Mouse (Mus musculus) liver (tissue): ENCODE data around the gene S100a11.
"Not testable (repeated sequence)": the region's sequence is repeated elsewhere in the genome, so short reads cannot be mapped to it uniquely, and the experiment has no call there.

Experiments
- DNase-seq: peaks from one replicate; pipeline ENCODE4 v3.0.0-alpha.2; 2020; ENCODE audit warnings: mixed read lengths

S100a11 gene

DNA sequence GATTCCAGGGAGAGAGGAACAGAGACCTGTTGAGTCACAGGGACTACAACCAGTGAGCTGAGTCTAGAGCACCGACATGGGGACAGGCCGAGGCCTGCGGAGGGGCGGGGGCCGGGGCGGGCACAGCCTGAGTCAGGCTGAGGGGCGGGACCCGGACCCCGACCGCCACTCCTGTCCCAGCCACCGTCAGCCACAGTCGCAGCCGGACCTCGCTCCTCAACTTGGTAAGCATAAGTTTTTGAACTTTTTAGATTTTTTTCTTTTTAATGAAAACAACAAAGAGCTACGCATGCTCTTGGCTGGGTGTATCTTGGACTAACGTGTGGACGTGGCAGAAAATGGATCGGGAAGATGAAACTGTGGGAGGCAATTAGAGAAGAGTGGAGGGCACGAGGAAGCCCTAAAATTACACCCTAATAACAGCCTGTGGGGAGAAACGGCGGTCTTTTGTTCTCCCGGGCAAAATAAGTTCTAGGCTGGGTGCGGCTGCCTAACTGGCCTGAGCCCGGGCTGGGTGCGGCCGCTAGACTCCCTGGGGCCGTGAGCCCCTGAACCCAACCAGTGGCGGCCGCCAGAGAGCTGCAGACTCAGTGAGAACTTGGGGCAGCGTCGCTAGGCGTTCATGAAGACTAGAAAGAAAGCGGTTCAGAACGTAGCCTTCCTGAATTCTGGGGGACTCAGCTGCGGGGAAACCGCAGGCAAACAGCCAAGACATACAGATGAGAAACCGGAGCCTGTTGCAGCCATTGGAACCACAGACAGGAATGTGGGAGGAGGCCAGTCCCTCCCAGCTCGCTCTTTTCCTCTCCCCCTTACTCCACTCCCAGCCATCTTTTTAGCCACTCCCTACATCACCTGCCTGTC lies at the start of gene S100a11:
Gene S100a11 (plus strand): TSS at position 159 of the 864 bp plus-strand sequence.
- peak; percentile 64 for DNase-seq

DNA sequence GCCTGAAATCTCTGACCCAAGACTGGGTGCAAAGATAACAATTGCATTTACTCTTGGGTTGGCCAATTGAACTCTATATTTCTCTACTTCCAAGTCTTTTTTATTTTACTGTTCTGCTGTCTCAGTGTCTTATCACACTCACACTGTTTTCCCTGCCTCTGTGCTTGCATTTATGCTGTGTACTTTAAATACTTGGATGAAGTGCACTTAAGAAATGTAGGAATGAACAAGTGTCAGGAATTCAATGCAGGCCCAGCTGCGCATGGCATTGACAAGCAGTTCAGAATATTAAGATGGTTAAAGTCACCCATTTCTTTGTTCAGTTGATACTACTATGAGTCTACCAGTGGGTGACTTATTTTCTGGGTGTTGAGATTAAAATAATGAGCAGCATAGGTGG lies 40.2 kb upstream of the S100a11 start:
- DNase-seq: no peak

DNA sequence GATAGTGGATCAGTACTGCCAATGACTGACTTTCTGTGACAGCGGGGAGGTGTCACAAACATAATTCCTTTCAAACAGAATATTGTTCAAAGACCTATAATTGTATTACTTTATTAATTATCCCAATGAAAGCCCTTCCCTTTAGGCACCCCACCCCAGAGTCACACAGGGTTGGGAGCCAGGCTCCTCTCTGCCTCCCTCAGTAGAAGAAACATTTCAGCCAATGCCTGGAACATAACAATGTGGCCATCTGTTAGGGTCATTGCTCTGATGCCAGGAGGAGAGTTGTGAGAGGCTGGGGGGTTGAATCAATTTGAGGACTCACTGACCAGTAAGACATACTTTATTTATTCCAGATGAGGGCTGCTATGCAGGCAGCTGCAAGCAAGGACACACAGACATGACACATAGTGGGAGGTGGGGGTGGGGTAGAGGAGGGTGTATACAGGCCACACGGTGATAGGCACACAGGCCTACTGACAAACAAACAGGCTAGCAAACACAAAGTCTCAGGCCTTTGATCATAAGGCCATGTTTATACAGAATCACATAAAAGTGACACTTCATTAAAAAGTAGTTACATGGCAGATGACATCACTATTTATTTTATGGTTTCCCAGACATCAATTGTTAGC lies 38.2 kb upstream of the S100a11 start:
- DNase-seq: no peak

DNA sequence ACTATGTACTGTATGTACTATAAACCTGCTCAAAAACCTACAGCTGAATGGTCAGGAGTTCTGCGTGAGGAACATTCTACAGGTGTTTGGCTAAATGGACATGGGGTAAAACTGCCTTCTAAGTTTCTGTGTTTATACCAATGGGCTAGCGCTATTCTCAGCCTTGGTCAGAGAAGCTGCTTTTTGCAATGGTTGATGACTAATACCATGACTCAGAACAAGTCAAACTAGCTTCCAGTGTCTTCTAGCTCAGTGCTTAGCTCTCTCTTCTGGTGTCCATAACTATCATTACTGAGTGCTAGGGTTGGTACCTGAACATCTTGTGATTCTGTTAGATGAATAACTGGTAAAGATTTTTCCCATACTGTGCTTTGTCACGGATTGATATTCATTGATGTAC lies 34.7 kb upstream of the S100a11 start:
- DNase-seq: no peak

DNA sequence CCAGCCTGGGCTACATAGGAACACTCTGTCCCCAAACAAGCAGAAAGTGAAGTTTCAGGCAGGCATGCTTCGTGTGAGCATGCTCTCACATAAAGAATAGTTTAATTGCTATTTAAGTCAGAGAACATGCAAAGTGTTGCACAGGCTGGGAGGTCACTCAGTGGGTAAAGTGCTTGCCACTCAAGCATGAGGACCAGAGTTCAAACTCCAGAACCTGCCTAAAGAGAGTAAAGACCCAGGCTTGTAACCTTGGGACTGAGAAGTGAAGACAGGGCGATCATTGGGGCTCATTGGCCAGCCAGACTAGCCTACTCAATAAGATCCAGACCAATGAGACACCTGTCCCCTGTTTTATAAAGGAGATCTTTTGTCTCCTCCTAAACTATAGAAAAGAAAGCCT lies 31.7 kb upstream of the S100a11 start:
- DNase-seq: no peak

DNA sequence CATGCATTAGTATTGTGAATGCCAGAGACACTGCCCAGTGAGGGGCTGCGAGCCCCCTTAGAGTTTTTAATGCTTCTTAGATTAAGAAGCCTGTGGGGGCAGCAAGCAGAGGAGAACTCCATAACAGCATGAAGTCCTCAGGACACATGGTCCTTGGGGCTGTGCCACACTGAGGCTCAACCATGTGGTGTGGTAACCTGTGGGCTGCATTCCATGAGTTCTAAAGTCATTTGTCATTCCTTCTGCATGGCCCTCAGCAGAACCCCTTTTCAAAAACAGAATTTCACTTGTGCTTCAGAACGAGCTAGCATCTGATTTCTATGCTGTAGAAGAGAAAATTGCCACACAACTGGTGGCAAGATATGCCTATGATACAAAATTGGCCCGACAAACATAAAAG lies 28.1 kb upstream of the S100a11 start:
- DNase-seq: no peak

DNA sequence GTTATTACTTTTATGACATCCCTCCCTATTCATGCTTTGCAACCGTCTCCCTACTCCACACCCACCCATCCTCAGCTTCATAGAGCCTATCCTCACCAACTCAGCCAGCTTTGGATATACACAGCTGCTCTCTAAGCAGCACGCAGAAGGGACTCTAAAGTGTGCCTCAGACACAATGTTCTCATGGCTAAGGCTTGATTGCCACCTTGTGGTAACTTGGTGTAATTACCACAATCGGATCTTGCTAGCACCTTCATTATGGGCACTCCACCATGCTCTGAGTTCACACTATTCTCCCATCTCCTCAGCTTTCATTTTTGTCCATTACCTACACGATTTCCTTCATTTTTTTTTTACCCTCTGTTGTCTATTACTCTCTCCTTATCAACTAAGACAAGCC lies 26.3 kb upstream of the S100a11 start:
- peak; percentile 14 for DNase-seq

DNA sequence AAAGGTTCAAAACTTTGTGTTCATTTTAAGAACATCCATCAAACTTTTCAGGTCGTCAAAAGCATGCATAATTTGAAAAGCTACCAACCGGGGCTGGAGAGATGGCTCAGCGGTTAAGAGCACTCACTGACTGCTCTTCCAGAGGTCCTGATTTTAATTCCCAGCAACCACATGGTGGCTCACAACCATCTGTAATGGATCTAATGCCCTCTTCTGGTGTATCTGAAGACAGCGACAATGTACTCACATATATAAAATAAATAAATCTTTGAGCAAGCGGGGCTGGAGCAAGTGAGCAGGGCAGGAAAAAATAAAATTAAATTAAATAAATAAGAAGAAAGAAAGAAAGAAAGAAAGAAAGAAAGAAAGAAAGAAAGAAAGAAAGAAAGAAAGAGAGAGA lies 25.5 kb upstream of the S100a11 start:
- DNase-seq: not testable (repeated sequence)

DNA sequence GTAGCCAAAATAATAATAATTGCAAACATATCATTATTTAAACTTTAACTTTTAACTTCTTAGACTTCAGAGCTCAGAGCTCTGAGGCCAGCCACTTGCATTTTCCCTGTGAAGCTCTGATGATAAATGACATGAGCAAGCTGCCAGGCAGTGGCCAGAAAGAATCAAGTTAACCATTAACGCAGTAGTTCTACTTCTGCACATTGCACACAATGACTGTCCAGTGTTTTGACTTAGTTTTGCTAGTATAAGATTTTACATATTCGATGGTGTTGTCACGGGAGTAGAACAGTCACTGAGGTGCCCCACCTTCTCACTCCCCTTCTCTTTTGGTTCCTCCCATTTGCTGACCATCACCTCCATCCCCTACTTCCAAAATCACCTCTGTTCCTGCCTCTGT lies 23.2 kb upstream of the S100a11 start:
- no peak for DNase-seq

DNA sequence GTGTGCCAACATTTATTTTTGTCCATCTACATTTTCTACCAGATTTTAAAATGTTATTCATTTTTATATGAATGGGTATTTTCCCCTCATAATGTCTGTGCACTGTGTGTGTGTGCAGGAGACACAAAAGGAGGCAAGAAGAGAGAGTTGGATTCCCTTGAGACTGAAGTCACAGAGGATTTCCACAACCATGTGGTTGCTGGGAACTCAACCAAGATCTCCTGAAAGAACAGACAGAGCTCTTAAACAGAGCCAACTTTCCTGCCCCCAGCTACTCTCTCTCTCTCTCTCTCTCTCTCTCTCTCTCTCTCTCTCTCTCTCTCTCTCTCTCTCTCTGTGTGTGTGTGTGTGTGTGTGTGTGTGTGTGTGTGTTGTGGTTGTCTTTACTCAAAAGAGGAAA lies 21.2 kb upstream of the S100a11 start:
- no peak for DNase-seq

DNA sequence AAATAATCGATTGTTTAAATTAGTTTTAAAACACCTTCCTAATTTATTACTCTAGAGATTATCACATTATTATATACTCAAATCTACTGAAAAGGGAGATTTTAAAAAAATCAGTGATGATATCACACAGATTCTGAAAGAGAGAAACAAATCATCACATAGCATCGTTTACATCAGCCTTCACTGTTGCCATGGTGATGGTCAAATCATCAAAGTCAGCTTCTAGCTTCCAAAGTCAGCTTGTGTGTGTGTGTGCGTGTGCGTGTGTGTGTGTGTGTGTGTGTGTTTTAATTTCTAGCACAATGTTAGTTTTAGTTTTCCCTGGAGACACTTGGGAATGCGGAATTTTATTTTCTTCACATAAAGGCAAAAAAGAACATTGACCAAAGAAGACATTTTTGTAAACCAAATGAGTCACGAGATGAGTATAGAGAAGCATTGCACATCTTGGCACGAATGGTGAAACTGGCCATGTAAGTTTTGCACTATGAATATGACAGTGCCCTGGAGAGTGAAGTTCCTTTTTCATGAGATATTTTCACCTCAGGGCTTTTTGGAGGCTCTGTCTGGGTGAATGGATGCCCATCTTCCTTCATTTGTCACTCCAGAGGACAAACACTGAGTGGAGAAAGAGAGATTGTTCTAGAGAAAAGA lies 15.6 kb upstream of the S100a11 start:
- DNase-seq: no peak

DNA sequence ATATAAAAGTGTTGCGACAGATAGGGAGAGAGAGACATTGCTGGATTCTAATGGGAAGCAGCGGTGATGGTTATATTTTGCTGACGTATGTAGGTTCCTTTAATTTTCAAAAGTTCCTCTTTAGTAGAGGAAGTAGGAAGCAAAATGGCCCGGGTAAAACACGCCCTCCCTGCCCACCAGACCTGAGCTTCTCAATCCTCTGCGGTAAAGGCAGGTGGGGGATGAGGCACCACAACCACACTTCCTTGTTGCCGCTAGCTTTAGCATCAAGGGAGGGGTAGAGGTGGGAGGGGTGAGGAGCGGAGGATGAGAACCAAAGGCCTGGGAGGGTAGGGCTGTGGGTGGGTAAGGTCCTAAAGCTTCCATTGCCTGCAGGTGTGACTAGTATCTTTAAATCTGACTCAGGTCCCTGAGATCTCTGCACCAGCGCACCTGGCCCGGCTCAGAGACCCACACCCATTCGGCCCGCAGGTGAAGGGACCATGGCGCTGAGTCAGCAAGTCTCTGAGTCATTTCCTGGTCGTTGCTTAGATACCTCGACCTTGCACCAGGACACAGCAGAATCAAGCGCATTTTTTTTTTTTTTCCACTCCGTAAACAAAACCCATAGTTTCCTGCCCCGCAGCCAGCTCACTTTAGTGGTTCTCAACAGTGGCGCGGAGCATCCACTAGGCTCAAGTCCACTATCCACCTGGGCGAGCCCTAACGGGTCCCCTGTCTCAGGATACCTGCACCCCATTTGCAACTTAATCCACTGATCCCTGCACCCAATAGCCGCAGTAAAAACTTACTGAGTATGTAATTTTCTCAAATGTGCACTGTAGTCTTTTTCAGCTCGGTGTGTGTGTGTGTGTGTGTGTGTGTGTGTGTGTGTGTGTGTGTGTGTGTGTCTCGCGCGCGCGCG lies 14.1 kb upstream of the S100a11 start:
- DNase-seq: peak; percentile 13

DNA sequence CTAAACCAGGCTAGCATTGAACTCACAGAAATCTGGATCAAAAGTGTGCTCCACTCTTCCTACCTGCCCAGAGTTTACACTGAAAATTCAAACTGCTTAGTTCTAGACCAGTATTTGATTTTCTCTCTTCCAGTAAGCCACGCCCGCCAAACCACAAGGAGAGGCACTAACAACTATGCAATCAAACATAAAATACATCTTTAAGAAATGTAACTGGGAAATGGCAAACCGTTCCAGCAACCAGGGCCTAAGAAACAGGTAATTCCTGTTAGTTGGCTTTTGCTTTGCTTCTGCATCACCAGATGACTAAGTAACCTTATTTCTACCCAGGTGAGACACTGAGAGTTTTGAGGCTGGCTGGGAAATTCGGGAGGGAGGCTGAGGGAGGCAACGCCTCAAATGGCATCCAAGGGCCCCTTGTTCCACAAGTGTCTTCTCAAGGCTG lies 13.4 kb upstream of the S100a11 start:
- no peak for DNase-seq

DNA sequence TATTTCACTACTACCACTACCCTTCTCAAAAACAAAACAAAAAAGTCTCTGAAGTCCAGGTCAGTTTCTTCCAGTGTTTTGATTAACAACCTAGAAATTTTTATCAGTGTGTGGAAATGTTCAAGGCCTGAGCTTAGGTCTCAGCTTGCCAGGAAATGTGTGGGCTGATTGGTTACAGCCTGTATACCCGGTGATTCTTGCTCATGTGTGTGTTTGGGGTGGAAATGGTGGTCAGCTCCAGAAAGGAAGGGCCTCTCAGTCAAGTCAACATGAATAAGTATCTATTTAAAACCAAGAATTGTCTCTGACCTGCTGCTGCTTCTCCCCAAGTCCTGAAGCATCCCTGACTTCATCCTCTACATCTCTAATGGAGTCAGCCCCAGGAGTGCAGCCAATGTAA lies 11.0 kb upstream of the S100a11 start:
- DNase-seq: no peak

DNA sequence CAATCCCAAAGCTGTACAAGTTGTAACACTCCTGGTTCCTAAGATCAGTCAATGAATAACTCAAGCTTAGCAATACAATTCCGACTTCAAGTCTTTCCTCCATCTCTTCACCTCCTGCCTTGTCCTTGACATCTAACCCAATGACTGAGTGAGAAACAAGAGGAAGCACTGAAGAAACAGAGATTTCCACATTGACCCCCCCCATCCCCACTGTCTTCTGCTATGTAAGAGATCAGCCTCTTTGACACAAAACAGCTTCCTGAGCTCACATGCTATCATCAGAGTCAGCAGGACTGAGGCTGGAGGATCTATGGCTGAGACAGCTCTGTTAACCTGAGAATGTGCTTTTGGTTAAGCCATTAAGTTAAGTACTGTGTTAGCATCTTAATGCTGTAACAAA lies 9.3 kb upstream of the S100a11 start:
- no peak for DNase-seq

DNA sequence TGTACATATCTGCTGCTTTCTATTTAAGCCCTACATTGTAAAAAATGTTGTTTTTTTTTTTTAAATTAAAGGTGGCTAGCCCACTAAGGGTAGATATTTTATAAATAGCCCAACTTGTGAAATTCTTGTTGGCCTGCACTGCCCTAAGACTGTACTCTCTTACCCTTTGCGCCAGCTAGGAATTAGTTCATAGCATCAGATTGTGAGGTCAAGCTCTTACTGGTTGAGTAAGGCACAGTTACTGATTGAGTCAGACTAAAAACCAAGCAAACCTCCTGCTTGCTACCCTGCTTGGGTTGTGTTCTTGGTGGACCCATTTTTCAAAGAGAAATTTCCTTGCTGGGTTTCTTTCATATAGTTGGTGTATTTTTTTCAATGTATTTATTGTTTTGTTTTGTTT lies 8.5 kb upstream of the S100a11 start:
- DNase-seq: no peak

DNA sequence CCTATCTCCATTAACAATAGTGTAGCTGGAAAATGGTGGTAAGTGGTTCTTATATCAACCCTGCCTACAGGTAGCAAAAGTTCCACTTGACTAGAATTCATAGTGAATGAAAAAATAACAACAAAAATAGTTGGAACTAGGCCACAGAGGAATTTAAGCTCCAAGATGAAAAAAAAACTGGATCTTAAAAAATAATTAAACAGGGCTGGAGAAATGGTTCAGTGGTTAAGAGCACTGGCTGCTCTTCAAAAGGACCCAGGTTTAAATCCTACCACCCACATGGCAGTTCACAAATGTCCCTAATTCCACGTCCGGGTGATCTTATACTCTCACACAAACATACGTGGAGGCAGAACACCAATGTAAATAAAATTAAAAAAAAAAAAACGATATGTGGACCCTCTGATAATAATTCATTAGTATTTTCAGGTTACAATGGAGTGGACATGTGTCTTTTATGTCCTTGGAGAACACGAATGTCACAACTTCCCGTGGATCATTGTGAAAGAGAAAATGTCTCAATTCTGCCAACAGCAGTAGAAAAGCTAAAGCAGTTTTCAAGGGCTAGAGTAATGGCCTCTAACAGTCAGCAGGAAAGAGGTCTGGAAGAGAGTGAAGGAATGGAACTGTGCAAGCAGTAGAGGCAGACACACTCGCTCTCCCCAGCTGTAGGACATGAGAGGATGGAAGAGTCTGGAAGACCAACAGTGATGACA lies 7.7 kb upstream of the S100a11 start:
- no peak for DNase-seq

DNA sequence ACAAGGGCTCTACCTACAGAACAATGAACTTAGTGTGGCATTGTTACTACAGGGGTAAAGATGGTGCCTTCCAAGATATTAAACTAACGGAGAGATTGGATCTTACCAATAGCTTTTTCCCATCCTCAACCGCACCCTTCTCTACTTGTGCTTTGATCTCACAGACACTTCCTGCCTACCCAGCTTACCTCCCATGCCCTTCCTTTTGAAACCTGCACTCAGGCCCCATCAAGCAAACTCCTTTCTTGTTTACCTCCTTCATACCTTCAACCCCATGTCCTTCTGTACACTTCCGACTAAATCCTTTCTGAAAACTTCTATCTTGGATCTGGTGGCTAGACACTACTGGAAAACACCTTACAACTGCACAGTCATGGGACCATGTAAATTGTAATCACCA lies 5.7 kb upstream of the S100a11 start:
- no peak for DNase-seq

DNA sequence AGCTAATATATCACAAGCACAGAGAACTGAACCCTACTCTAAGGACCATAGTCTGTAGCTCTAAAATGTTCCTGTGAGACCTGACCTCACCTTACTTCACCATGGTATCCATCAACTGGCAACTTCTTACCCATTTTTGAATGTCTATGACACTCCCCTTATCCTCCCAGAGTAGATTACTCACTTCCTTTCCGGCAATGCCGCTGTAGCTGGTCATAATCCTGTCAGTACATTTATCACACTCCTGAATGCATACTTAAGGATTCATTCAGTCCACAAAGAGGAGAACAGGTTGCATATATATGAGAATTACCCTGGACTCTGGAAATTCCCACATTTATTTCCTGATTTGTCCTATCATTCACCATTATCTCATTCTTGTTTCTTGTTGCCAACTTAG lies 2.9 kb upstream of the S100a11 start:
- no peak for DNase-seq

DNA sequence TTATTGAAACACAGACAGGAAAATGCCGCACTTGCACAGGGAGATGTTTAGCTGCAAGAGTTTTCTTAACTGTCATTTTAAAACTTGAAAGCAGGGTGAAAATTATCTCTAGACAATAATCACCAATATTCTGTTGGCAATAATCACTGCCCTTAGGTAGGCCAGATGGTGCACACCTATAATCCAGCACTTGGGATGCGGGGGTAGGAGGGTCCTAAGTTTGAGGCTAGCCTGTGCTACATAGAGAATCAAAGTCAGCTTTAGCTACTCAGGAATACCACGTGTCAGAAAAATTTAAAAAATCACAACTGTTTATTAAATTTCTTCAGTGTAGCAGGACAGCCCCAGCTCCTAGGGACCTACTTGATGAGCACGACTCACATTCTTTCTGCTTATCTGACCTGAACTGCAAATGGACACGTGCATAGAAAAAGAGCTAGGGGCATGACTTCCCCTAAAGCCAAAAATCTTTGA lies 395 bp upstream of the S100a11 start:
- no peak for DNase-seq

DNA sequence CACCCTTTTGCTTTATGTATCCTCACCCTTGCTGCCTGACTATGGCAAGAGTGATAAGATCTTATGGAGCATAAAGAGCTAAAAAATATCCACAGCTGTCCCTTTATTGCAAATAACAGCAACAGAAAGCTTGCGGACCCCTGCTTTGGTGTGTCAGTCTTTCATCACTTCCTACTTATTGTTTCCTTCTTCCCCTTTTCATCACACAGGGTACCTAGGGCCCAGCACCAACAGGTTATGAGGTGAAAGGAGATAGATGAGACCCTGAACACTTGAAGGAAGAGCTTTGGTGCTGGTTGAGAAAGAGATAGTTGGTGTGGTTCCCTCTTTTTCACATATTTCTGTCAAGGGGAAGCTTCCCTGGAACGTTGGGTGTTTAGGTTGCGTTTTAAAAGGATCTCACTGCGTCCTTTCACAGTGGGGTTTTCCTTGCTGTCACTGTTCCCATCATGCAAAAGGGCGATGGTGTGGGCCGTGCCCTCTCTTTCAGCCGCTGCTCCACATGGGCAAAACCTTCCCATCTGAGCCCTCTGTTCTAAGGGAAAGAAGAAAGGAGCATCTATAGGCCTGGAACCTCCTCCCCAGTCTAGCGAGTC lies 1.3 kb downstream of the S100a11 start:
- no peak for DNase-seq

DNA sequence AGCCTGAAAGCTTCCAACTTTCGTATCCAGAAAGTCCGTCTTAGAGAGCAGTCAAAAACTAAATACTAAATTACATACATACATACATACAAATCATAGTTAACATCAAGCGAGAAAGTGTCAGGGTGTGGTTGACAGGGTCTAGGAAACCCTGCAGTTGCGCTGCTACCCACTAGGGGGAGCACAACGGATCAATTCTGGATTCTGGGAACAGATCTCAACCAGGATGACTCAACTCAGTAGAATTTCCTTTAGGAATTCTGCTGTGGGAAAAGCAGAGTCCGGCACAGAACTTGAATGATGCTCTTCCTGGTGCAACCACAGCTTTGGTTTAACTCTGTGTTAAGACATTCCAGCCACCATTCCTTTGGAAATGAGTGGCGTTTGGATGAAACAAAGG lies 2.3 kb downstream of the S100a11 start:
- peak; percentile 35 for DNase-seq
